Mouse (Mus musculus) brain, embryonic 14.5 days (tissue): ENCODE measurements at regions not wholly inside any gene's neighbourhood (a gene's known extent, or its start where the extent isn't known, plus 50 kb on each side); places are given as distances from the start of the nearest gene placed in this dataset.

Experiments
- DNase-seq: peaks from one replicate; pipeline ENCODE4 v3.0.0-alpha.2; 2011; ENCODE audit warnings: low read depth
- CTCF ChIP-seq: fragments of 200-500 bp; IDR thresholded peaks from 2 replicates; pipeline ENCODE4 v1.5.1; 2012; ENCODE audit warnings: inconsistent platforms, mild to moderate bottlenecking, moderate library complexity, borderline replicate concordance; ENCODE audit not compliant: insufficient read depth, insufficient read length; ENCODE audit errors: extremely low read depth
- POLR2A ChIP-seq: fragments of 200-500 bp; IDR thresholded peaks from 2 replicates; pipeline ENCODE4 v1.6.1; 2012; ENCODE audit warnings: mild to moderate bottlenecking, inconsistent platforms, borderline replicate concordance; ENCODE audit not compliant: poor library complexity, insufficient read depth, insufficient read length, severe bottlenecking; ENCODE audit errors: extremely low read depth

DNA sequence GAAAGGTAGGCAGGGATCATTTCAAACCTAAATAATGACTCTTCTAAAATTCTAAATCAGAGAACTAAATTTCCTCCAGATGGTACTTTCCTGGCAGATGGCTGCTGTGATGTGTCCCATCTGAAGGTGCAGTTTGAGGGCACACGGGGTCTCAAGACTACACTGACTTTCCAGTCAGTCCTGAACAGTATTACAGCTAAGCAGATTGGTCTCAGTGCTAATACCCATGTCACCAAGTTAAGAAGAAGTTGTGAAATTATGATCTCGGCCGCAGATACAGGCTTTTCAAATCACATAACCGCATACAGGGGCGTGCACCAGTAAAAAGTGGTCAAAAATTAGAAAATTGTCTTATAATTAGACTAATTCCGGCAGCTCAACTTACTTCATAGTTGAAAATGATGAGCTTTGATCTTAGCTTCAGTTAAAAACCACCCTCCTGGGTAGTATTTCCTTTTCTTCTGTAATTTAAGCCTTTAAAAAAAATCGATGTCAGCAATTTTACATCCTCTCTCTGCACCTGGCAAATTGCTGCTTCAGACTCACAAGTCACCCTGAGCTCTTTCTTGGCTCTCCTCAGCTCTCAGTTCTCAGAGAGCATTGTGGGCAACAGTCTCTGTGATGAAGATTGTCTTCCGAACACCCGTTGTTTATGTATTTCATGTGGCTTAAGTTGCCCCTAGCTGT, 113.2 kb upstream of the Ccn2 start:
- DNase-seq: no peak
- TF ChIP-seq CTCF: no peak

DNA sequence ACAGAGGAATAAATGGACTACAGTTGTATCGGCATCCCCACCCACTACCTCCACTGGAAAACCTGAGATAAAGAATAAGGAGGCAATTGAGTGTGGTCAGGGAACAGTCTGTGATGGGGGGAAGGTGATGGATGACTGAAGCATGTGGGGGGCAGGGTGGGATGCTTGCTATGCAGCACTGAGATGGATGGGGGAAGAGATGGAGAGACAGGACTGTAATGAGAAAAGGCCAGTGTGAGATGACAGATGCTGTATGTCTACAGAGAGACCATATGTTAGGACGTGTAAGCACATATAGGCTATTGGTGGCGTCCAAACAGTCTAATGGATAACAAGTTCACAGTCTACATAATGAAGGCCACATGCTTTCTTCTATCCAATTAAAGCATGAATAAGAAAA, 112.2 kb upstream of the Ccn2 start:
- TF ChIP-seq POLR2A (no peak), CTCF (no peak)
- DNase-seq: peak; percentile 12

DNA sequence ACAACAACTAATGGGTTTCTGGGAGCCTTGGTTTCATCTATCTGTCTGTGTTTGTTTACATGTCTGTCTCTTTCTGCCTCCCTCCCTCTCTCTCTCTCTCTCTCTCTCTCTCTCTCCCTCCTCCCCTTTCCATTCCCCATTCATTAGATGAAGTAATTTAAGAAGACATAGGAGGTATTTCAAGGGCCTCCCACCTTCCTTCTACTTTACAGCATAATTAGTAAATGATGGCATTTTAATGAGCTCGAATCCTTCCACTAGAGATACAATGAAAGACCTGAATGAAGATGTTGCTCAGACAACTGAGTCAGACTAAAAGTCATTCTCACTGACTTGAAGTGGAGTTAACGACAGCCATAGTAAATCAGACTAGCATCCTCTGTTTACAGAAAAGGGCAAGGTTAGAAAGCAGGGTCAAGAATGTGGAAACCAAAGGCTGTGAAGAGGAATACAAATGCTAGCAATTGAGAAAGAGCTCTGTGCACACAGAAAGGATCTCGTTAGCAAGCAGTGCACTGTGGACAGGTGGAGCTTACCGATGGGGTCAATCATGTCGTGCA, 111.1 kb upstream of the Ccn2 start:
- TF ChIP-seq CTCF (no peak), POLR2A (no peak)
- DNase-seq: no peak

DNA sequence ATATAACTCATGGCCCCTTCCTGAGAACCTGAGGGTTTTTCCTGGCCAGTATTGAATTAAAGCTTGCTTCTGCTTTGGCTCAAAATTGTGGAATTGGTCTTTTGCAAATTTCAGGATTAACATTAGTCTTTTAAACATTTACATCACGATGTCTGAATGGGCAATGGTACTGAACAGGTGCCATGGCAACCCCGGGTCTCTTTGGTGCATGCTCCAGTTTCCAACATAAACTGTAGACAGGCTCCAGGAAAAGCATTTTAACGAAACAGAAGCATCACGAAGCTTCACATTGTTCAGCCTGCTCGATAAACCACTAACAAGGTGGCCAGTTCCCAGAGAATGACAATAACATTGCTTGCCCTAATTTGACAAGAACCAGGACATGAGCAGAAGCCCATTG, 109.8 kb upstream of the Ccn2 start:
- no peak for DNase-seq
- TF ChIP-seq POLR2A (no peak), CTCF (no peak)

DNA sequence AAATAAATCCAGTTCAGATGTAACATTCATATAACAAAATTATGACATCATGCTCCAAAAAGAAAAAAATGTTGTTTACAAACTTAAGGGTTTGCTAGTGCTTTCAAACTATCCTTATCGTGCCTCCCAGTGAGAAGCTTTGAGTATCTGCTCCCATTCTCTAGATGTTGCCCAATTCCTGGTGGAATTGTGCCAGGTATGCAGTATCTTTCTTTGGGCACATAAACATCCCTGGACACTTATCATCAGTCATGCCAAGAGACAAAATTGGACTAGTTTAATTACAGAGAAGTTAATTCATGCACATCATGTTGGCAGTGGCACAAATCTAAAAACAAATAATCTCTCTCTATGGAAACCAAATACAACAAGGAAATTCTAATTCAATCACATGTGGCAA, 109.0 kb upstream of the Ccn2 start:
- peak; percentile 33 for DNase-seq
- TF ChIP-seq POLR2A (no peak), CTCF (no peak)

DNA sequence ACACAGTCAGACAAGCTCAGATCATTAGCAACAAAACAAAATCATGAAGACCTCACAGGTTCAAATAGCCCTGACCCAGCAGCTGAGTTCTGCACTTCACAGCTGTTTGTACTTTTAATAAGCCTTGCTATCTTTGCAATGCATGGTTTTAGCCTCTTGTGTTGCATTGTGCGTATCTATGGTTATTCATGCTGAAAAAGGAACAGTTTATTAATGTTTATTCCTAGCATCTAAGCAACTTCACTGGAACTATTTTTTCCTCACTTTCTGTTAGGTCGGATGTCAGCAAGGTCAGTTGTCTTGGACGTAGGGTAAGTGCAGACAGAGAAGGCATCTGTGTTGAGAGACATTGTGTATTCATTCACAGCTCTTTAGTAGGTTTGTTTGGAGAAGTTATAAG, 107.3 kb upstream of the Ccn2 start:
- TF ChIP-seq POLR2A (no peak), CTCF (no peak)
- DNase-seq: no peak

DNA sequence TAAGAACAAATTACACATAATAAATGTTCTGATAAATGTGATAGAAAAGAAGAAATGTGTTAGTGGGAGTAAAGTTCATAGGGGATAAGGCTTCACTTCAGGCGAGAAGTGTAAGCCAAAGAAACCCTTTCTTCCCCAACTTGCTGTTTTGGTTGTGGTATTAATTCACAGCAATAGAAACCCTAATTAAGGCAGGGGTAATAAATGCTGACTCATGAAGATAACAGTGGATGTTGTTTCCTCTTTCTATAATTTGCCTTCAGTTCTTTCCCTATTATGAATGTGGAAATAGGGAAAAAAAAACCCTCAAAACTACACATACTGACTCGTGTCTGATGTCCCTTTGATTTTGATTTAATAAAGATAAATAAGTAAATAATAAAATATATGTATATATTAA, 104.8 kb upstream of the Ccn2 start:
- DNase-seq: no peak
- TF ChIP-seq POLR2A (no peak), CTCF (no peak)

DNA sequence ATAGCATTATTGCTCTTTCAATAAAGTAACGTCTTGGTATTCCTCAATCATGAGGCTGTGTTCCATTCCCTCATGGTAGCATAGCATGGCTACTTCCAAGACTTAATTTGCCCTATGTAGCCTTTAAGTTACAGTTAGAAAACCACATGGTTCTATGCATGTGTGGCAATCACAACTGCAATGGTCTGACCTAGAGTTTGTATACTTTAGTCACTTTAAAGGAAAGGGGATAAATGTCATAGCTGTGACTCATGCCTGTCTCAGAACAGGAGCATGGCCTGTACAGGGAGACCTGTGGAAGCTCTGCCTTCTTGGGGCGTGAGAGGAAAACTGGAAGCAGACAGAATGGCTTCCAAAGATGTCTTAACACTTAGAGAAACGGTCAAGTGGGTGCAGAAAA, 103.4 kb upstream of the Ccn2 start:
- no peak for DNase-seq
- TF ChIP-seq POLR2A (no peak), CTCF (no peak)

DNA sequence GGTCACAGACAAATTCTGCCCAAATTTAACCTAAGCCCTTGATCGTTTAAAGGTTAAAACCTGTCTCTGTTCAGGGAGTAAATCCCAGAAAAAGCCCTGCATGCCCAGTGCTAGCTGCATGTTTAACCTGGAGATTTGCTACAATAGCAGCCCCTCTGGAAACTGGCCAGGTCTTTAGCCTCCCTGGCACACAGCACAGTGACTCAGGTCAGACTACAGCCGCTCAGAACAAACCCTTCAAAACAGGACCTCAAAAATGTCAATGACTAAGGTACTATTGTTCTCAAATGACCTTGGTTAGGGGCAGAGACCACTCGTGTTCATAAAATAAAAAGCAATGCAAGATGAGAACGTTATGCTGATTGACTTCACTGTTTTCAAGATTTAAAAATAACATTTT, 101.8 kb upstream of the Ccn2 start:
- peak; percentile 41 for DNase-seq
- TF ChIP-seq CTCF (no peak), POLR2A (no peak)

DNA sequence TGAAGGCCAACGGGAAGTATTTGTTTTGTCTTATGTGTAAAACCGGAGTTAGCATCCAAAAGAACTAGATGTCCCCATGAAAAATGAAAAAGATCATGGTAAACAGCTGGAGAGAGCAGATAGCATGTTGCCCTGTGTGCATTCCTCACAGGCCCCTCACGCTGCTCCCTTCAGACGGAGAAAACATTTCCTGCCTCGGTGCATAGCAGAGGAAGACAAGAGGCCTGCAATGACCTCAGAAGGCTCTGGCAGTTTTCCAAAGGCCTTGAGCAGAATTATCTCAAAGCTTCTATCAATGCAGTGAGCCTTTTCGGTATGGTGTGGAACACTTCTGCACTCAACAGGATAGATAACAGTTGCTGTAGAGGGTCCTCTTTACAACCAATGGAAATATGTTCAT, 101.3 kb upstream of the Ccn2 start:
- TF ChIP-seq CTCF (no peak), POLR2A (no peak)
- peak; percentile 49 for DNase-seq

DNA sequence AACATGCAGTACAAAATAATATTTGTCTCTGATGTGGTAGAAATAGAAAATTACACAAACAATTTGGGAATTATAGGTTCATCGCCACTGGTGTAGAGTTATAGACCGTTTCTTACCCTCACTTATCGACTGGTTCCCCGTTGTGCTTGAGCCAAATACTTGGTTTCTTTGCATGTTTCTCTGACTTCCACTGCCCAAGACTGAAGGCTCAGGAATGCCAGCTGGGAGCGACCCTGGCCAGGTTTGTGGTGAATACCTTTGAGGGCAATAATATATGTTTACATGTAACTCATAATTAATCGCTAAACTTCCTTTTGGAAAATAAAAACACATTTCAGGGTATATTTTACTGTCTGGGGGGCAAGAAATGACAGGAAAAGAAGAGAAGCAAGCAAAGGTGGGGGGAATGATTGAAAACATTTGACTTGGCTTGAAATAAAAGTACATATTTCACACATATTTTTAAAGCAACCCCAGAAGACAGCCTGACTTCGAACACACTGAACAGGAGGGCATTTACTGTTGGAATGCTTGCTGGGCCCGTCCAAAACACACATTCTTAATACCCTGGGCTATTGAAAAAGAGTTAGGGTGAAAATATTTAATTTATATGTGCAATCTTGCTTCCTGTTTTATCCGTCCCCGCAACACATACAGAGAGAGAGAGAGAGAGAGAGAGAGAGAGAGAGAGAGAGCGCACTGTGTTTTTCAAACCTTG, 75.3 kb upstream of the Ccn2 start:
- no peak for DNase-seq
- TF ChIP-seq CTCF (no peak), POLR2A (no peak)

DNA sequence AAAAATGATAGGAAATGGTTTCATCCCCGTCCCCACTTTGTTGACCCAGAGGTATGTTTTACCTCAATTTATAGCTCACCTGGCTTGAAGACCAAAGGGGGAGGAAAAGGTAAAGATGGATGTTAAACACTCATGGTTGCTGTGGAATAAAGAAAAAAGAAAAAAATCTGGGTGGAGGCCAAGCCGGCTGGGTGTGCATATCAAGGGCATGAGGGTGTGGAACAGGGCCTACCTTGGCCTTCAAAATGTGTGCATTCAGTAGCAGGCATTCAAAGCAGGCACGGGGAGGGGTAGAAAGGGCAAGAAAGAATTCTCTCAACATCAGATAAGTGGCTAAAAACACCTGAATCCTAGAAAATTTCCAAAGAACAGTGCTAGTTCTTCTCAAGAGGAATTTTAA, 74.7 kb upstream of the Ccn2 start:
- no peak for TF ChIP-seq CTCF
- TF ChIP-seq POLR2A: no peak
- no peak for DNase-seq
